Mouse (Mus musculus) hindbrain, embryonic 13.5 days (tissue): ENCODE measurements around the gene Ins2. TPM values are rescaled to one million over a fixed set of nuclear protein-coding genes. Genes with fewer than 3 reads are reported as not detected.
A peak's percentile ranks its signal among the peaks of the same experiment; 100 is the strongest.

Source experiments
- ATAC-seq: fragments of 200-750 bp; cut with Nextera tagmentation; 2 replicates; pipeline ENCODE4 v1.8.0; 2017; ENCODE audit warnings: moderate TSS enrichment; ENCODE audit not compliant: low FRiP score
- H3K27ac ChIP-seq: fragments of 300-500 bp; sonication (generic); 2 replicates; pipeline ENCODE4 v1.5.1; 2015; ENCODE audit warnings: inconsistent platforms, mild to moderate bottlenecking, moderate library complexity
- H3K27me3 ChIP-seq: fragments of 300-500 bp; sonication (generic); 2 replicates; pipeline ENCODE4 v1.6.1; 2015; ENCODE audit warnings: mild to moderate bottlenecking, inconsistent platforms
- H3K36me3 ChIP-seq: fragments of 300-500 bp; sonication (generic); 2 replicates; pipeline ENCODE4 v1.6.1; 2015; ENCODE audit warnings: mild to moderate bottlenecking, inconsistent platforms
- H3K4me1 ChIP-seq: fragments of 300-500 bp; sonication (generic); replicated peaks from 2 replicates; pipeline ENCODE4 v1.6.1; 2015; ENCODE audit warnings: inconsistent platforms
- H3K4me2 ChIP-seq: fragments of 300-500 bp; sonication (generic); 2 replicates; pipeline ENCODE4 v1.6.1; 2015; ENCODE audit warnings: inconsistent platforms, mild to moderate bottlenecking, moderate library complexity
- H3K4me3 ChIP-seq: fragments of 300-500 bp; sonication (generic); 2 replicates; pipeline ENCODE4 v1.5.1; 2015; ENCODE audit warnings: mild to moderate bottlenecking, inconsistent platforms
- H3K9ac ChIP-seq: fragments of 300-500 bp; sonication (generic); 2 replicates; pipeline ENCODE4 v1.6.1; 2015; ENCODE audit warnings: mild to moderate bottlenecking, inconsistent platforms
- H3K9me3 ChIP-seq: fragments of 300-500 bp; sonication (generic); 2 replicates; pipeline ENCODE4 v1.6.1; 2016; ENCODE audit warnings: inconsistent platforms
- WGBS: fragments of 180-500 bp; shearing (Covaris S2); methylation state at CpG from one replicate; pipeline ENCODE4 v1.1.7; 2015; 5-methylcytosine and 5-hydroxymethylcytosine counted together
- polyA plus RNA-seq: library from polyadenylated mRNA; unstranded; fragments of >200 nt; fragmentation: Nextera tagmentation; extraction: Ambion mirVana; gene quantifications from 2 replicates; pipeline ENCODE4 v1.2.1, GENCODE M21; 2015

Gene Ins2
- polyA plus RNA-seq, 1 experiment from 2014 or later, result 0.99 TPM

DNA sequence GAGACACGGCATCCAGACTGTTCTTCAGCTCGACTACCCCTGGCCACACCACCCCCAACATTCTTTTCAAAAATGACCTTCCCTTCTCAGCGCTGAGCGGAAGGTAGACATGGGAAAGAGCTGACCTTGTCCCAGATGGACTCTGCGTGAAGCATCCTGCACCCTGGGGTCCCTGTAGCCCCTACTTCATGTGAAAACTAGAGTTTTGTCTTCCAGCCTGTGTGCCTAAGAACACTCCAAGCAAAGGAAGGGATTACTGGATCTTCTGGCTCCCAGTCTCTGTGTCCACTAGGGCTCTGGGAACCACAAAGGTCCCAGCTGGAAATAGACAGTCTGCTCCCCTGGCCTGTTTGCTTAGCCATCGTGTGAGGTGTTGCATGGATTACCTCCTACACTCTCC lies 68.0 kb downstream of the Ins2 start:
- Histone ChIP-seq H3K9ac (no peak overlapping the region), H3K9me3 (peaks cover 4% of the 10 kb centered on the region; the same call in 1 of the 2 replicates), H3K36me3 (no peaks in the 10 kb centered on the region), H3K27ac (no peak overlapping the region), H3K4me3 (no peak overlapping the region), H3K4me1 (no peaks in the 10 kb centered on the region), H3K27me3 (no peaks in the 10 kb centered on the region), H3K4me2 (no peak overlapping the region)
- no peak for ATAC-seq
- 70% methylated on average over 6 of the region's 6 CpGs for WGBS

DNA sequence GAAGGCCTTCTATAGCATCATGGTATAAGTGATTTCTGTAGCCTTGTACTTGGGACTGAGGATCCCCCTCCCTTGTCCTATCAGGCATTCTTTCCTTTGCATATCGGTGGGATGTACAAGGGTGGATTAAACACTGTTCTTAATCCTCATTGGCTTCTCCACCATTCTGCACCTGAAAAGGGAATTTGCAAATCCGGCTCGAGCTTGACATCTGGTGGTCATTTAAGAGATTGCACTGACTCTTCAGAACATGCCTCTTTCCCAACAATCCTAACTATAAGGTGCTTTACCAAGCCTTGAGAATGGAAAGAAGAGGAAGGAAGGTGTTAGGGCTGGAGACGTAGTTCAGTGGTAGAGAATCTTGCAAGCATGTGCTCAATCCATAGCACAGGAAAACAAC lies 71.1 kb downstream of the Ins2 start:
- Histone ChIP-seq H3K4me2 (no peak overlapping the region), H3K4me3 (no peak overlapping the region), H3K9me3 (peaks cover 10% of the 10 kb centered on the region; the same call in 1 of the 2 replicates), H3K27ac (no peak overlapping the region), H3K36me3 (no peaks in the 10 kb centered on the region), H3K9ac (no peak overlapping the region), H3K4me1 (no peaks in the 10 kb centered on the region), H3K27me3 (peaks cover 7% of the 10 kb centered on the region)
- ATAC-seq, result no peak
- 9% methylated on average over 4 of the region's 4 CpGs for WGBS

DNA sequence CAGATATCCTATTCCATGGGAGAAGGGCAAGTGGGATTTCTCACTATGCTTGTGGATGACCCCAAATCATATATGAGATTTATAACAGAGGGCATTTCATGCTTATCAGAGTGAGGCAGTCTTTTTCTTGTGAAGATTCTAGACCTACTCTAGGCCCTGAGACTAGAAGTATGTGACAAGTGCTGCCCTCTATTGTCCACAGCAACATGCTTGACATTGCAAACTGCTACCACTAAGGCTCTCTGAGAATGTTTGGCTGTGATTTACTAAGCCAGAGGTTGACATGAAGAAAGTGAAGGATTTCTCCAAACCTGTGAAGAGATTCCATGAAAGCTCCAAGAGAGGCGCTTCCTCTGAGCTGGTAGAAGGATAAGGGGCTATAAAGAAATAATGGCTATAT lies 72.1 kb downstream of the Ins2 start:
- 92% methylated on average over 1 of the region's 1 CpGs for WGBS
- Histone ChIP-seq H3K9me3 (peaks cover 10% of the 10 kb centered on the region; the same call in 1 of the 2 replicates), H3K4me2 (no peak overlapping the region), H3K36me3 (no peaks in the 10 kb centered on the region), H3K4me1 (no peaks in the 10 kb centered on the region), H3K27me3 (peaks cover 17% of the 10 kb centered on the region), H3K9ac (no peak overlapping the region), H3K27ac (no peak overlapping the region), H3K4me3 (no peak overlapping the region)
- ATAC-seq, result no peak

DNA sequence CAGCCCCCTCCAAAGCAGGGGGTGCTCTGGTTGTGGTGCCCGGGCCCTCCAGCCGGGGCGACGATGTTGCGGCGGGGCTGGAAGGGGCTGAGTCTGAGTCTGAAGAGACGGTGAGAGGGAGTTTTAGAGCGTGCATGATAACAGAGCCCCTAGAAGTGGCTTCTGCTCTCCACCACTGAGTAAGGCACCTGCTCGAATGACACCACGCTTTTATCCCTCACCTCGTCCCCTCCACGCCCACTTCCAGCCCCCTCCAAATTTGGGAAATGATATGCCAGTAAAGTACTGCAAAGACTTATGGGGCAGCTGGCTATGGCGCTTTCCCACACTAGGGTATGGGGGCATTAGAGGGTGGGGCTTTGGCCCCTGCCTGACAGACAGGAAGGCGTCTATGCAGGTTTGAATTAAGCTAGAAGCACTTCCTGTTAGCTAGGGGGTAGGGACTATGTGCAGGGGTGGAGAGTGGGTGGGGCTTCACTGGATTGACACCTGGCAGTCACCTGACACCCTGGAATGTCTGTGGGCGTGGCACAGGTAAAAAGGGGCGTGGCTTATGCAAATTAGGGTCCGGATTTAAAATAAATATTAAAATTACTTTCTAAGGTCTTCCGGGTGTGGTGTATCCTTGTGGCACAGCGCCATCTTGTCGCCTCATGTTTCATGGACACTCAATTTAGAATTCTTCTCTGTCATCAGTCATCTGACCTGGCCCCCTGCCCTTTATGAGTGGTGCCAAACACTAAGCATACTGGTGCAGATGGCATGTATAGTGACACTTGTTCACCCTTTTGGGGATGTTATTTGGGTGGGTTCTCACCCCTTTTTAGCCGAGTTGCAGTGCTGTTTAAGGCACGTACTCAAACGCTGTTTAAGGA lies 73.2 kb downstream of the Ins2 start, which contains the start of gene Gm49394:
TSS of gene Gm49394 (minus strand) at position 192 of the 875 bp plus-strand sequence.
- H3K4me3 ChIP-seq, result no peak within 1 kb of the TSS
- no peak for ATAC-seq

DNA sequence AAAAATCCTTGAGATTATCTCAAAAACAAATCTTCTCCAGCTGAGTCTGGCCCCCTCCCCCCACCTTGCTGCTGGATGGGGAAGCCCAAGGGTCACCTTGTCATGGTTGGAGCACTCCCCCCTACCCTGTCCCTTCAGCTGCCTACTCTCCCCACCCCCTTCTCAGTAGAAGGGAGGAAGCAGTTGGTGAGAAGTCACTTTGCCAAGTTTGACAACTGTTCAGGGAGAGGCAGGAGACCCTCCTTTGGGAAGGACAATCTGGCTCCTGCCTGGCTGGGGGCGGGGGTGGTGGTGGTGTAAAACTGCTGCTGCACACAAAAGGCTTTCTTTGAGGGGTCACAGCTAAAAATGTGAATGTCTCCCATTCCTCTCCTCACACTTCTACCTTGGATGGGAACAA lies 74.9 kb downstream of the Ins2 start:
- no peak overlapping the region for H3K27ac ChIP-seq
- H3K27me3 ChIP-seq, result peaks cover 45% of the 10 kb centered on the region
- H3K4me1 ChIP-seq, result 0 out of 2 replicates have a peak, but pooled peaks cover 6% of the 10 kb centered on the region
- H3K36me3 ChIP-seq, result no peaks in the 10 kb centered on the region
- H3K9me3 ChIP-seq, result peaks cover 10% of the 10 kb centered on the region; the same call in 1 of the 2 replicates
- no peak overlapping the region for H3K9ac ChIP-seq
- WGBS, result 95% methylated on average over 1 of the region's 1 CpGs
- H3K4me2 ChIP-seq, result no peak overlapping the region
- no peak overlapping the region for H3K4me3 ChIP-seq
- no peak for ATAC-seq

More for the DNA sequence above, 73.2 kb downstream of the Ins2 start, which contains the start of gene Gm49394:
- no peaks in the 10 kb centered on the region for H3K4me1 ChIP-seq
- H3K9me3 ChIP-seq, result peaks cover 10% of the 10 kb centered on the region; the same call in 1 of the 2 replicates
- peaks cover 28% of the 10 kb centered on the region for H3K27me3 ChIP-seq
- 84% methylated on average over 23 of the region's 23 CpGs for WGBS
- H3K27ac ChIP-seq, result no peak within 1 kb of the TSS
- H3K4me2 ChIP-seq, result no peak within 1 kb of the TSS
- H3K9ac ChIP-seq, result no peak within 1 kb of the TSS
- H3K36me3 ChIP-seq, result no peaks in the 10 kb centered on the region

DNA sequence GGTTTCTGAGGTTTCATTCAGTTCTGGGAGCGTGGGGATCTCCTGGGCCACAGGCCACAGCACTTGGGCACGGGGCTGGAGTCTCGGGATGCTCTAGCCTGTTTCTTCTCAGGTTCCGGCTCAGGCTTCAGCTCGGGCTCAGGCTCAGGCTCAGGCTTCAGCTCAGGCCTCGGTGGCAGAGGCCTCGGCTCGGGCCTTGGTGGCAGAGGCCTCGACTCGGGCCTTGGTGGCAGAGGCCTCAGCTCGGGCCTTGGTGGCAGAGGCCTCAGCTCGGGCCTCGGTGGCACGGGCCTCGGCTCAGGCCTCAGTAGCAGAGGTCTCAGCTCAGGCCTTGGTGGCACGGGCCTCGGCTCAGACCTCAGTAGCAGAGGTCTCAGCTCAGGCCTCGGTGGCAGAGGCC lies 75.7 kb downstream of the Ins2 start:
- H3K9me3 ChIP-seq, result peaks cover 10% of the 10 kb centered on the region; the same call in 1 of the 2 replicates
- no peak overlapping the region for H3K27ac ChIP-seq
- no peak overlapping the region for H3K4me2 ChIP-seq
- no peak for ATAC-seq
- 0 out of 2 replicates have a peak, but pooled peaks cover 6% of the 10 kb centered on the region for H3K4me1 ChIP-seq
- H3K4me3 ChIP-seq, result no peak overlapping the region
- peaks cover 53% of the 10 kb centered on the region for H3K27me3 ChIP-seq
- 94% methylated on average over 18 of the region's 18 CpGs for WGBS
- no peak overlapping the region; the same call in 1 of the 2 replicates for H3K9ac ChIP-seq
- H3K36me3 ChIP-seq, result no peaks in the 10 kb centered on the region

DNA sequence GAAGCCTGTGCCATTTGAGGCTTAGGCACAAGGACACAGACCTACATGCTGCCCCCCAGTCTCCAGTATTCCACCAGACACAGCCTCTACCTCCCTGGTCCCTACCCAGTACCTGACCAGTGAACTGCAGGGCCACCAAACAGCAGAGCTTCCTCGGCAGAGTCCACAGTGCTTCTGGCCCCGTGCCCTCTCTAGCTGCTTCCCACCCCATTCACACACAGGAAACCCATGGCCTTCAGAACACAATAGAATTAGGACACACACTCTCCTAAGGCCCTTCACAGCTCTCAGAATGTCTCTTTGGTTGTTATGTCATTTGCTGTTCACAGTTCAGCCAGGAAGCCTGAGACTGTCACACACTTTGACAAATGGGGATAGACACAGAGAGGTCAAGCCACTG lies 76.5 kb downstream of the Ins2 start, which contains the start of gene Igf2:
TSS of gene Igf2 (minus strand) at position 158 of the 400 bp plus-strand sequence.
- Histone ChIP-seq H3K9ac (no peak within 1 kb of the TSS; the same call in 1 of the 2 replicates), H3K27me3 (peaks cover 61% of the 10 kb centered on the region), H3K27ac (no peak within 1 kb of the TSS), H3K4me3 (no peak within 1 kb of the TSS), H3K36me3 (no peaks in the 10 kb centered on the region), H3K4me2 (no peak within 1 kb of the TSS), H3K4me1 (0 out of 2 replicates have a peak, but pooled peaks cover 6% of the 10 kb centered on the region), H3K9me3 (peaks cover 10% of the 10 kb centered on the region; the same call in 1 of the 2 replicates)
- 58% methylated on average over 2 of the region's 2 CpGs for WGBS
- no peak for ATAC-seq

DNA sequence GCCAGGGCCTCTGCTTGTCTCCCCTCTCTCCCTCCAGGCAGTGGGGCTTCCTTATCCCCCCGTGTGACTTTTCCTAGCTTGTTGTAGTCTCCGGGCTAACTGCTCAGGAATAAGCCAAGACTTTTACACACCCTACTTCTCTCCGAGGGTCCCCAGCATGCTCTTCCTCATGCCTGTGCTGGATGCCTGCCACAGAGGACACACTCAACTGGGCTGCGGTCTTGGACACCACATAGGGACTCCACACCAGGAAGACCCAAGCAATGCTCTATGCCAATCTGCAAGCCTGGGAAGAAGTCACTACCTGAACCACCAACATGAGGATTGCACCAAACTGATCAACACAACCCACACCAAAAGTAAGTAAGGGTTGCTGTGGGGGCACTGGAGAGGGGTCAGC lies 77.1 kb downstream of the Ins2 start:
- H3K9me3 ChIP-seq, result peaks cover 10% of the 10 kb centered on the region; the same call in 1 of the 2 replicates
- H3K9ac ChIP-seq, result no peak overlapping the region
- H3K27me3 ChIP-seq, result peaks cover 67% of the 10 kb centered on the region
- no peak for ATAC-seq
- 0 out of 2 replicates have a peak, but pooled peaks cover 6% of the 10 kb centered on the region for H3K4me1 ChIP-seq
- H3K4me3 ChIP-seq, result no peak overlapping the region
- no peak overlapping the region for H3K4me2 ChIP-seq
- no peak overlapping the region for H3K27ac ChIP-seq
- H3K36me3 ChIP-seq, result no peaks in the 10 kb centered on the region
- WGBS, result 77% methylated on average over 4 of the region's 4 CpGs

DNA sequence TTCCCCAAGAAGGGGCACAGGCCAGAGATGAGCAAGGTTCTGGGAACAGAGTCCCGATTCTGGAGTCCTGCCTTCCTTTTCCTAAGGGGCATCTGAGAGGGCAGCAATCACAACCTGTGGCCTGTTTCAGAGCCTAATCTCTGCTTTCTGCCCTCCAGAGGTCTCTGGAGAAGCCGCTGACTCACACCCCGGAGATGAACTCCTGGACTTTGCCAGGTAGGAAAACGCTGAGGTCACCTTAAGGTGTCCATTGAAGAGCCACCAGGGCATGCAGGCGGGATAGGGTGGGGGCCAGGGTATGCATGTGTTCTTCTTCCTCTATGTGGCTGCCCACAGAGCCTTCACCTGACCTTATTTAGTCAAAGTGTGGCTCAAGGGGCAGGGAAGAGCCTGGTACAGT lies 77.8 kb downstream of the Ins2 start:
- no peak overlapping the region for H3K27ac ChIP-seq
- H3K4me1 ChIP-seq, result peaks cover 12% of the 10 kb centered on the region
- H3K4me3 ChIP-seq, result no peak overlapping the region
- no peak overlapping the region for H3K9ac ChIP-seq
- H3K36me3 ChIP-seq, result no peaks in the 10 kb centered on the region
- H3K27me3 ChIP-seq, result peaks cover 74% of the 10 kb centered on the region
- ATAC-seq, result no peak
- 59% methylated on average over 5 of the region's 5 CpGs for WGBS
- no peak overlapping the region for H3K4me2 ChIP-seq
- H3K9me3 ChIP-seq, result peaks cover 9% of the 10 kb centered on the region; the same call in 1 of the 2 replicates

DNA sequence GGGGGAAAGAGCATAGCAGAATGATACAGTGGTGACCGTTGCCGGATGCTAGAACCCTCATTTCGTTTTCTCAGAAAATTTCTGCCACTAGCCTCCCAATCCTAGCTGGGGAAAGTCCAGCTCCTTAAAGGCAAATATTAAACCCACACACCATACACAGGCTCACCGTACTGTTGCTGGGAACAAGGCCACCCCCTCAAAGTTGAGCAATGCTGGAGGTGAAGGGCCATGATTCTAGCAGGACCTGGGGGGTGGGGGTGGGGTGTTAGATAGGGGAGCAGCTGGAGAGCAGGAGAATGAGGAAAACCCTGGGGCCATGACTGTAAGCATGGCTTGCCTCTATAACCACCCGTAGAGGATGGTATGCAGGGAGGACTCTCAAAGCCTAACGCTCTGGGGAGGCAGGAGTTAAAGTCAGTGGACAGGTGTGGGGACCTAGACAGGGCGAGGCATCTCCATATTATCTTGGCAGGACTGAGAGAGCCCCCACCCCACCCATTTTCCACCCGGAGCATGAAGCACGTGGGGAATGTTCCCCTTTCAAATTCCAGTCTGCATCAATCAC lies 78.6 kb downstream of the Ins2 start:
- ATAC-seq, result 0 out of 2 replicates have a peak, but pooled peaks have one; percentile 28
- Histone ChIP-seq H3K4me1 (peaks cover 18% of the 10 kb centered on the region), H3K36me3 (no peaks in the 10 kb centered on the region), H3K4me2 (peak overlapping the region; percentile 32), H3K9me3 (peaks cover under 1% of the 10 kb centered on the region; the same call in 1 of the 2 replicates), H3K4me3 (no peak overlapping the region), H3K27ac (no peak overlapping the region), H3K9ac (no peak overlapping the region), H3K27me3 (peaks cover 83% of the 10 kb centered on the region)
- 3% methylated on average over 9 of the region's 9 CpGs for WGBS

DNA sequence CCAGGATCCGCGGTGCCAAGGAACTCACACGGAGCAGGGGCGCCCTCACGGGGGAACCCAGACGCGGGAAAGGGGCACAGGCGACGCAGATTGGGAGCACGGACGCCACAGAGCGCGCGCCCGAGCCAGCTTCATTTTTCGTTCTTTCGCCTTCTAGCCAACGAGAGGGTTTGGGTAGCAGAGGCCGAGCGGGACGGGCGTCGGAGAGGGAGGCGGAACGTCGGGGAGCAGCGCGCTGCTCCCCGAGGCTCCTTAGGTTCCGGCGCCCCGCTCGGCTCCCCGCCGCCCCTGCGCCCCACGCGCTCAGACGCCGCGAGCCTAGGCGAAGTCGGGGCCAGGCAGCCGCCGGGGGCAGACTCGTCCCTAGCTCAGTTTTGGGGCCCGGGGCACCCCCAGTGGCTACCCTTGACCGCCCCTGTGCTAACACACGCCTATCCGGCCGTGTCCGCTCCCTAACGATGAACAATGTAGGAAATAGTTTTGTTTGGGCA lies 79.2 kb downstream of the Ins2 start:
- Histone ChIP-seq H3K27ac (no peak overlapping the region), H3K9ac (peak overlapping the region; percentile 20; the same call in 1 of the 2 replicates), H3K4me3 (peak overlapping the region; percentile 22), H3K4me2 (peak overlapping the region; percentile 32), H3K27me3 (peaks cover 88% of the 10 kb centered on the region), H3K4me1 (peaks cover 24% of the 10 kb centered on the region), H3K9me3 (no peaks in the 10 kb centered on the region), H3K36me3 (no peaks in the 10 kb centered on the region)
- WGBS, result under 1% methylated on average over 53 of the region's 53 CpGs
- no peak for ATAC-seq

DNA sequence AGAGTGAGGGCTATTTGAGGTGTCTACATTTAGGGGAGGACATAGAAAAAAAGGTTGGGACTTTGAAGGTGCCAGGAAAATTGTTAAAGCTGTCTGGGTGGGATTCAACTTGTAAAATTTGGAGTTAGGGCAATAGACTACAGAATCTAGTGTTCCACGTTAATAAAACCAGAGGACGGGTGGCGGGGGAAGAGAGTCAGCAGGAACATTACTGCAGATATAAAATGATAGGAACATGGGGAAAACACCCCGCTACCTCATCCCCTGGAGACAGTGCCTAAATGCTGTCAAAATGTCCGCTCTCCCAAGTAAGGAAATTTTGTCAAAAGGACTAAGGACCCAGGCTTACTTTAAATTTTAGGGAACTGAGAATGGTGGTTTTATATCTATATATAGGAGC lies 80.0 kb downstream of the Ins2 start:
- no peak overlapping the region for H3K27ac ChIP-seq
- no peak overlapping the region for H3K9ac ChIP-seq
- peaks cover 32% of the 10 kb centered on the region for H3K4me1 ChIP-seq
- 12% methylated on average over 5 of the region's 5 CpGs for WGBS
- ATAC-seq, result no peak
- no peaks in the 10 kb centered on the region for H3K9me3 ChIP-seq
- H3K4me3 ChIP-seq, result no peak overlapping the region
- no peak overlapping the region for H3K4me2 ChIP-seq
- peaks cover 97% of the 10 kb centered on the region for H3K27me3 ChIP-seq
- H3K36me3 ChIP-seq, result no peaks in the 10 kb centered on the region
